Mouse (Mus musculus) T-helper 17 cell (primary cell): ENCODE data around the gene Ddt.

Experiments used
- in situ Hi-C, 2 experiments: fragments of 300-600 bp; cut with MboI, MseI; formaldehyde crosslinking; loops; 1 replicate in 1 of 2; 2 replicates in 1 of 2; pipeline ENCODE4 v1.15.1; 2025; ENCODE audit warnings: high pct_unique_total_duplicates in 2 of 2

Ddt gene

GRCm38 (mm10) chr10:75774102-75774501 is 888 bp upstream of the Ddt start:
- in situ Hi-C loops, result no loop called here

GRCm38 (mm10) chr10:75767756-75768155 is 5.5 kb downstream of the Ddt start:
- in situ Hi-C loops, result loop anchor here in 1 of 2 experiments (5.0 kb wide), 1 partner anchor 90 kb away; no protein-coding TSS in a partner anchor

- in situ Hi-C loops, result loop anchor here in 1 of 2 experiments (5.0 kb wide), 1 partner anchor 90 kb away; no protein-coding TSS in a partner anchor
These were observed 6.4 kb downstream of the Ddt start for GRCm38 (mm10) chr10:75766856-75767255.

GRCm38 (mm10) chr10:75764519-75765473 is 8.4 kb downstream of the Ddt start:
- in situ Hi-C loops, result loop anchor here in 1 of 2 experiments (5.0 kb wide), 1 partner anchor 93 kb away; no protein-coding TSS in a partner anchor

- in situ Hi-C loops, result no loop called here
These were observed 9.3 kb downstream of the Ddt start, which contains the start of gene Cabin1 for GRCm38 (mm10) chr10:75763682-75764518. Gene Cabin1 (minus strand): TSS chr10:75764341.

GRCm38 (mm10) chr10:75762413-75762812 is 10.8 kb downstream of the Ddt start:
- in situ Hi-C loops, result no loop called here

GRCm38 (mm10) chr10:75760311-75760710 is 12.9 kb downstream of the Ddt start:
- in situ Hi-C loops, result no loop called here

GRCm38 (mm10) chr10:75756719-75757118 is 16.5 kb downstream of the Ddt start:
- in situ Hi-C loops, result loop anchor here in 1 of 2 experiments (5.0 kb wide), 1 partner anchor 191 kb away; no protein-coding TSS in a partner anchor

- in situ Hi-C loops, result loop anchor here (5.0 to 10.0 kb wide), 3 partner anchors 111 to 208 kb away; partner anchors contain the start of gene Gm5134 (in 1 of the 2)
These were observed 29.2 kb downstream of the Ddt start for GRCm38 (mm10) chr10:75744017-75744416.

- in situ Hi-C loops, result loop anchor here (5.0 to 10.0 kb wide), 3 partner anchors 111 to 209 kb away; partner anchors contain the start of gene Gm5134 (in 1 of the 2)
These were observed 29.8 kb downstream of the Ddt start for GRCm38 (mm10) chr10:75743369-75743768.

GRCm38 (mm10) chr10:75740866-75741265 is 32.3 kb downstream of the Ddt start:
- in situ Hi-C loops, result loop anchor here (5.0 to 10.0 kb wide), 3 partner anchors 114 to 211 kb away; partner anchors contain the start of gene Gm5134 (in 1 of the 2)

- in situ Hi-C loops, result no loop called here
These were observed 47.8 kb downstream of the Ddt start for GRCm38 (mm10) chr10:75725449-75725848.
